Mouse (Mus musculus) inflammation-experienced regulatory T-cells (primary cell): Measurements from ENCODE around the gene Gm8257. TPM values are rescaled to one million over a fixed set of nuclear protein-coding genes. Genes with fewer than 3 reads are reported as not detected.

Experiments used
- polyA plus RNA-seq, 2 experiments: library from polyadenylated mRNA; unstranded; fragments of 100-300 nt; shearing (Covaris generic); gene quantifications; one replicate each; pipeline ENCODE4 v1.2.1; 2017

The Gm8257 gene
- 1 to 10 TPM in 1 of 2 experiments, not detected in 1; 5.1 TPM for polyA plus RNA-seq

GRCm38 (mm10) chr14:44706356-44706755, at the start of gene Gm8257:
Gene Gm8257 (minus strand): TSS chr14:44706456.

GRCm38 (mm10) chr14:44750240-44750639, 44.0 kb upstream of the Gm8257 start, which contains the start of gene Gm8267:
Gene Gm8267 (minus strand): TSS chr14:44750340.

GRCm38 (mm10) chr14:44627737-44628136, 78.5 kb downstream of the Gm8257 start, which contains the start of gene Gm5624:
Gene Gm5624 (minus strand): TSS chr14:44627938.

Other genes starting within 250 kb of the Gm8257 start
- not detected for gene BC061237, start 214.0 kb downstream of the Gm8257 start, polyA plus RNA-seq
- gene Gm17093, start 188.2 kb downstream of the Gm8257 start, polyA plus RNA-seq, result not detected
- gene Gm8247, start 123.3 kb downstream of the Gm8257 start, polyA plus RNA-seq, result not detected
- gene Gm5624, start 78.5 kb downstream of the Gm8257 start, polyA plus RNA-seq, result not detected
- gene Gm8267, start 43.9 kb upstream of the Gm8257 start, polyA plus RNA-seq, result 1 to 10 TPM; 1.2 to 2.4 TPM
- not detected for gene Ptgdr, start 152.9 kb upstream of the Gm8257 start, polyA plus RNA-seq